Mouse (Mus musculus): ENCODE data around the gene Rgl1.
"Not testable (repeated sequence)": the region's sequence is repeated elsewhere in the genome, so short reads cannot be mapped to it uniquely, and the experiment has no call there.

The Rgl1 gene

GRCm38 (mm10) chr1:152788121-152788660 is 22.0 kb upstream of the Rgl1 start:
- intact Hi-C loops (cut with DNase I): no loop called here

- intact Hi-C loops (cut with DNase I): no loop called here
Observed at GRCm38 (mm10) chr1:152786953-152787352, 20.8 kb upstream of the Rgl1 start.

GRCm38 (mm10) chr1:152785446-152785845 is 19.3 kb upstream of the Rgl1 start:
- intact Hi-C loops (cut with DNase I): not testable (repeated sequence)

- intact Hi-C loops (cut with DNase I): no loop called here
Observed at GRCm38 (mm10) chr1:152784620-152785019, 18.5 kb upstream of the Rgl1 start.

GRCm38 (mm10) chr1:152779071-152779737 is 13.1 kb upstream of the Rgl1 start:
- intact Hi-C loops (cut with DNase I): no loop called here

DNA sequence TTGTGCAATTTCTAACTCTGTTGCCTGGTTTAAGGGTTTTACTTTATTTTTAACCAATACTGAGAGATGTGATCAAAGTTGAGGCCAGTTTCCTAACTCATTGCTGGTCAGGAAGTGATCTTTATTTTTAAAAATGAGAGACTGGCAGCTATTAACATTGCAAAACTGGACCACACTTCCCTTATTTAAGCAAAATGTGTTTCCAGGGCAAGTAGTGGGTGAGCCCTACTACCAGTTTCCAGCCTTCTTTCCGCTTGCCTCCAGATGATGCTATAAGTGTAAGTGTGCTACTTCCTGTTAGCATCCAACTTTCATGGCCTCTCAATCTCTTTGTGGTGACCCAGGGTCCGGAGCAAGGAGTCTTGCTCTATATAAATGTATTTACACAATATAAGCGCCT is 8.4 kb upstream of the Rgl1 start:
- intact Hi-C loops (cut with DNase I): not testable (repeated sequence)

GRCm38 (mm10) chr1:152771016-152771415 is 4.9 kb upstream of the Rgl1 start:
- intact Hi-C loops (cut with DNase I): no loop called here

GRCm38 (mm10) chr1:152767749-152768488 is 1.8 kb upstream of the Rgl1 start:
- intact Hi-C loops (cut with DNase I): no loop called here

DNA sequence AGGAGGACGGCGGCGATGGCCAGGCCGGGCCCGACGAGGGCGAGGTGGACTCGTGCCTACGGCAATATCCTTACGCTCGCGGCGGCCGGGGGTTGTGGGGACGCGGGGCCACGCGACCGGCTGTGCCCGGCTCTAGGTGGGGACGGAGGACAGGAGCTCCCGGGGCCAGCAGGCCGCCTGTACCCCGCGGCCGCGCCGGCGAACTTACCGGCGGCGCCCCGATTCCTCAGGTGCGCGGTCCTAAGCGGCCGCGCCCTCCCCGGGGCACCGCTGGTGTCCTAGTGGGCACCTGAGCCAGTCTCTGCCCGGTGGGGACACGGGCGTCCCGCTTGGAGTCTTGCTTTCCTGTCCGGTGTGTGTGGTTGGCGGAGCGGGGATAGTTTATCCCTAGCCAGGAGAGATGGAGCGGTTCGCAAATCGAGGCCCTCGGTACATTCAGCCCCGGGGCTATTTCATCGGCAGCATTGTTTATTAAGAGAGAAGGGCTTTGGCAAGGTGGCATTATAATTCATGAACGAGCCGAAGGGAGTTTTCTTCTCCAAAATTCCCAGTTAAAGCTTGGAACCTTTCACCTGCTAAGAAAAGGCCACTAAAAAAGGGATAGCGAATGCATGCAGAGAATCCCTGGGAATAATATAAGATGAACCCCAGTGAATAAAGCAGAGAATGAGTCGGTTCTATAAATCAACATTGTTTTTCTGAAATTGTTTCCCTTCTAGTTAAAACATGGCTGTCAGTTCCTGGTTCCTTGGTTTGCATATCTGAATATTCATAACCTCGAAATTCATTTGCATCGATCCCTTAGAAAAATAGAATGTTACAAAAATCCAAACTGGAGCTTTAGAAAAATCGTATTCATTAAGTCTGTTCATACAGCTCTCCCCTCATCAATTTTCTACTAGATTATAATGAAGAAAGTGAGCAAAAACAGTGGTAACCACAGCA is 925 bp upstream of the Rgl1 start:
- intact Hi-C loops (cut with DNase I): no loop called here

DNA sequence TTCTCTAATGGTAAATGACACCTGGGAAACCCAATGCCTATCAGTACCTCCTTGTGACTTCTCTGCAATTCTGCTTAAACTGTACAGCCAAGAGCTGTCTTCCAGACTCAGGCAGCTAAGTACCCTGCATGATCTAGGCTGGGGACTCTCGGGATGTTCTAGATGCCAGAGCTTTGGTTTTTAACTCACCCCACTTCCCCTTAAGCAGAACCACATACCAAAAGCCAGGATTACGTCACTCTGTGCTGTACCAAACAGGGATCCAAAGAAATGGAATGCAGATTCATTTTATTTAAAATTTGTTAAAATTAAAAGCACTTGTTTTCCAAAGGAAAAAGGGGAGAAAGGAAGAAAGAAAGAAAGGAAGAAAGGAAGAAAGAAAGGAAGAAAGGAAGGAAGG is 4.4 kb downstream of the Rgl1 start:
- intact Hi-C loops (cut with DNase I): no loop called here

GRCm38 (mm10) chr1:152750312-152750965 is 15.7 kb downstream of the Rgl1 start, which contains the start of gene Apobec4:
TSS of gene Apobec4 (plus strand) at chr1:152750551.
- intact Hi-C loops (cut with DNase I): no loop called here

- intact Hi-C loops (cut with DNase I): loop anchor here (10.0 kb wide), 1 partner anchor 124 kb away; no protein-coding TSS in a partner anchor
Observed at GRCm38 (mm10) chr1:152749276-152749675, 16.9 kb downstream of the Rgl1 start.

DNA sequence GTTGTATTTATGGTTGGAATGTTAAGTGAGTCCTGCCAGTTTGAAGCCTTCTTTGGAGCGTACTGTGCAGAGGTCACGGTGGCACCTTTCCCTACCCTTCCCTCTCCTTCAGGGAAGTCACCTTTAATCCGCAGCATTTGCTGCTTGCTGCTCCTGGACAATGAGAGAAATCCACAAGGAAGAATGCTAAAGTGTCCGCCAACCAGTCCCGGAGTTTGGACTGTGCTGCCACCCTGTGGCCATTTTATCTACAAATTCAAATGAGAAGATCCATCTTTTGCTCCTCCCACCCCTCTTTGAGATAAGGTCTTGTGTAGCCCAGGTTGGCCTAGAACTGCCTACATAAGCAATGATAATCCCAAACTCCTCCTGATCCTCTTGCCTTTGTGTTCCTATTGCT is 19.7 kb downstream of the Rgl1 start:
- intact Hi-C loops (cut with DNase I): loop anchor here (1.0 to 10.0 kb wide), 2 partner anchors 122 to 221 kb away; no protein-coding TSS in a partner anchor

DNA sequence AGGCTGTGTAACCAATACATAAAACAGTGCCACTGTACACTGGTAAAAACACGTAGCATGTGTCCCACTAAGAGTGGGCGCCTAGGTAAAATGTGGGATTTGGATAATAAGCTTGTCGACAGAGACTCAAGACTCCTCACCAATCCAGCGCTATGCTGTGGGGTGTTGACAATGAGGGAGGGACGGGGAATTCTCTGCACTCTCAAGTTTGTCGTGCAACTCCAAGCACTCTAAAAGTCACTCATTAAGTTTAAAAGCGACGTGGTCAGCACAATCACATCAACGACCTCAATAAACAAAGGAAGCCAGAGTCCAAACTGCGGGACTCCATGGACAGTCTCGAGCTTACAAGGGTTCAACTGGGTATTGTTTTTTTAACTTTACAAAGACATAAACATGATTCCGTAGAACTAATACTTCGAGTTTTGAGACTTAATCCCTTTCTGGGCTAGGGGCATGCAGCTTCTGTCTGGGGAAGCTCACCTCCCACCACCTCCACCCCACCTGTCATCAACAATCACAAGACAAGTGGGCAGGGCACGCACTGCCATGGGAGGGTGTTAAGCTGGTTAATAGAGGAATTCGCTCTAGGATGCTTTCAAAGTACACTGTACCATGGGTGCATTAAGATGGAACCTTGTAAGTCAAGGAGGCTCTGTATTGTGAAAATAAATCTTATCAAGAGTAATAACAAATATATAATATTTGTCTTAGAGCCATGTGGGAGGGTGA is 22.9 kb downstream of the Rgl1 start:
- intact Hi-C loops (cut with DNase I): loop anchor here (10.0 kb wide), 1 partner anchor 118 kb away; no protein-coding TSS in a partner anchor

- intact Hi-C loops (cut with DNase I): no loop called here
Observed at GRCm38 (mm10) chr1:152739374-152739773, 26.8 kb downstream of the Rgl1 start.

GRCm38 (mm10) chr1:152738793-152739192 is 27.4 kb downstream of the Rgl1 start:
- intact Hi-C loops (cut with DNase I): no loop called here

- intact Hi-C loops (cut with DNase I): no loop called here
Observed at GRCm38 (mm10) chr1:152727604-152728236, 38.4 kb downstream of the Rgl1 start.

DNA sequence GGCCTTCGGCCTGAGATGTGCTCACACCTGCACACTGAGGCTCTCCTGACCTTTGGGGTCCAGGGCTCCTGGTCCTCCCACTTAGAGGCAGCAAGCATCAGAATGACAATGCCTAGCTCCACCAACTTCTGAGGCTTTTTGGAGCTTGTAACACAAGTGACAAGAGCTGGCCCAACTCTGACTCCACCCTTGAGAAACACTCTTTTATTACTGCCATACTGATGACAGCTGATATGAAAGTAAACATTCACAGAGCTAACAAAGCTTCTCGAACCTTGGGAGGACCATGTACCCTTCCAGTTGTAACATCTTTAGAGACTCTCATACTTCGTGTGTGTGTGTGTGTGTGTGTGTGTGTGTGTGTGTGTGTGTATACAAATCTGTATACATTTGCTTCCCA is 40.1 kb downstream of the Rgl1 start:
- intact Hi-C loops (cut with DNase I): no loop called here

GRCm38 (mm10) chr1:152724286-152724685 is 41.9 kb downstream of the Rgl1 start:
- intact Hi-C loops (cut with DNase I): no loop called here

Data from adrenal gland (tissue).